Mouse (Mus musculus) frontal cortex, postnatal 36 days (tissue): ENCODE measurements around the gene Sec14l2.
A peak's percentile ranks its signal among the peaks of the same experiment; 100 is the strongest.

Experiments used
- DNase-seq, 2 experiments: peaks; one replicate each; pipeline ENCODE4 v3.0.0; 2022; ENCODE audit warnings: low spot score in 2 of 2

The Sec14l2 gene

GRCm38 (mm10) chr11:4098816-4099215 is 24.4 kb downstream of the Sec14l2 start:
- DNase-seq = no peak

- DNase-seq = no peak
Observed at GRCm38 (mm10) chr11:4098120-4098519, 25.1 kb downstream of the Sec14l2 start.

- DNase-seq = no peak
Observed at GRCm38 (mm10) chr11:4097091-4097621, 26.1 kb downstream of the Sec14l2 start.

DNA sequence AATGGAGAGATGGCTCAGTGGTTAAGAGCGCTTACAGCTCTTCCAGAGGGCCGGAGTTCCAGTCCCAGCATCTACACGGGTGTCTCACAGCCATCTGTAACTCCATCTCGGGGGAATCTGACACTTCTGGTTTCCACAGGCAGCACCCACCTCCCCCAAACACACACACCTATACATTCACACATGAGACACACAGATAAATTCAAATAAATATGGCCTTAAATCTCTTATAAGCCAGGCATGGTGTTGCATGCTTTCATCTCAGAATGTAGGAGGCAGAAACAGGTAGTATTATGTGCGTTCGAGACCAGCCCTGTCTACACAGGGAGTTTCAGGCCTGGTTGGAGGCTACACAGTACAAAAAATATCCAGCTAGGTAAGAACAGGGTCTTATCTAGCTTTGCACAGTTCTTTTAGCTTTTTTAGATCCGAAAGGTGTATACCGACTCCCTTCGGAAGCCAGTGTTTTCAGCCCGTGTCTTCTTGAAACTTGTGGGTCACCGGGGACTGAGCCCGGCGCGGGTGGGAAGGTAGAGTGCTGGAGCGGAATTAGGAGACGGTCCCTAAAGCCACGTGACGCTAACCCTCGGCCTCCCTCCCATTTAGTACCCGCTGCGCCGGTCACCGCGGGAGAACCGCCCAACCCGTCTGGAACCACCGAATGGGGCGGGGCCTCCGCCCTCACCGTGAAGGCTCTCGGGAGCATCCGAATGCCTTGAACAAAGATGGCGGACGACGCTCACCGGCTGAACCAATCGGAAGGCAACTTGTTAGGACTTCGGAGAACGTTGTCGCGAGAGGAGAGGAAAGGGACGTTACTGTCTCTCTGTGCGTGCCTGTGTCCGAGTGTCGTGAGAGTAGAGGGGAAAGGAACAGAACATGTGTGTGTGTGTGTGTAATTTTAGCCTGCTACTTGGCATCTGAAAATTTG is 26.9 kb downstream of the Sec14l2 start:
- peak; percentile 98 for DNase-seq

DNA sequence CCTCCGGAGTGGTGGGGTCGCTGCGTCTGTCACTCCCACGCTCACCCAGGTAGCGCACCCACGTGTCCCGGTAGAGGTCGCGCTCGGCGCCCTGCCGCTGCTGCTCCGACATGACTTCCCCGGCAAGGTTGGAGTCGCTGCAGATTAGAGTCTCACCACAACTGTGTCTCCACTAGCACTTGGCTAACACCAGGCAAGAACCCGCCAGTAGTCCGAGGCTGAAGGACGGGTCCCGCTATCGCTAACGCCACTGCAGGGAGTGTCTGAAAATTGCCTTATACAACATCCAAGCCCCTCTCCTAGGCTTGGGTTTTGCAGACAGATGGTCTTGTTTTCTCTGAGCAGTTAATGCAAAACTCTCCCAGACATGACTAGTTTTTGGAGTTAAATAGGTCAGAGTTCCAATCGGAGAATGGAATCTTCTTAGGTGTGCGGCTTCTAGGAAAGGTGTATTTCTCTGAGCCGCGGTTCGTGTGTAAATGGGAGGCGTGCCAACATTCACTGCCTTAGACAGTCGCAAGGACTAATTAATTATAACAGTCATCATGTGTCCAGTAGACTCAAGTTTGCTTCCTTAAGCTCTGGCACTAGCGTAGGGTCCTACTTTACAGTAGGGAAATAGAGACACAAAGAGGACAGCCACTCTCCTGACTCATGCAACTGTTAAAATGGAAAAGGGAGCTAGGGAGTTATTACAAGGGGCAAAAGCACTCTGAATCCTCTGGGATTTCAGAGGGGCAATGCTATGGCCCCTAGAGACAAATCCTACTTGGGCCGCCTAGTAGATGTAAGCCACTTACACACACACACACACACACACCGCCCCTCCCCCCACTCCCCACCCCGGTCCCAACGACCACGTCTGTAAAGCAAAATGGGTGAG is 27.8 kb downstream of the Sec14l2 start, which contains the start of gene Mtfp1:
Gene Mtfp1, minus strand, starts transcription at position 275 of the 883 bp plus-strand sequence.
- DNase-seq = no peak

DNA sequence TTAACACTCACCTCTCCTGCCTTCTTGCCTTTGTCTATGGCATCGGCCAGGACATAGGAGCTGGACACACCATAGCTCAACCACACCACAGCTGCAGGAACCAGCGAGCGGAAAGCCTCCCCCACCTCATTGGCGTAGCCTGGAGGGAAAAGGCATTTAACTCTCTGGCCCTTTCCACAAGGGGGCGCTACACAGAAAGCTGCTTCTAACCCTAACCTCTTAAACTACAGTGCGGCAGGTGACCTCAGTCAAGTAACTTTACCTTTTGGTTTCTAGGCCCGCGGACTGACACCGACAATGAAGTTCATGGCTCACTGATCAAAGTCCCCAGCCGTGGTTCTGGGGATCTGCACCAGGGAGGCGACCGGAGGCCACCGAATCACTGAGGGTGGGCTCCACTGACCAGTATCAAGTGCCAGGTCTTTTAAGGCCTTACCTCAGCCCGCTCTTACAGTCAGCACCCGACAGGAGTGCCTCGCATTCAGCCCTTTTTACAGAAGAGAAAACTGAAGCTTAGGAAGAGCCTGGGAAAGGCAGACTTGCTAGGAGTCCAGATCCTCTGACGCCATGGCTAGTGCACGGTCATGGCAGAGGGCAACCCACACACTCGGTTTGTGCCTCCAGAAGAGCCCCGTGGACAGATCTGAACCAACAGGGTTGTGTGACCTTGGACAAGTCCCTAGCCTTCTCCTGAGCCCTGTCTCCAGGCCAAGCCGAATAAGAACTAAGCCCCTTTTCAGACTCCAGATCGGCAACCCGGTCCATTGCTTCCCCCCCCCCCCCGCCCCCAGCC is 28.6 kb downstream of the Sec14l2 start:
- peak; percentile 78 to 81 for DNase-seq

GRCm38 (mm10) chr11:4093459-4094377 is 29.5 kb downstream of the Sec14l2 start:
- no peak for DNase-seq

DNA sequence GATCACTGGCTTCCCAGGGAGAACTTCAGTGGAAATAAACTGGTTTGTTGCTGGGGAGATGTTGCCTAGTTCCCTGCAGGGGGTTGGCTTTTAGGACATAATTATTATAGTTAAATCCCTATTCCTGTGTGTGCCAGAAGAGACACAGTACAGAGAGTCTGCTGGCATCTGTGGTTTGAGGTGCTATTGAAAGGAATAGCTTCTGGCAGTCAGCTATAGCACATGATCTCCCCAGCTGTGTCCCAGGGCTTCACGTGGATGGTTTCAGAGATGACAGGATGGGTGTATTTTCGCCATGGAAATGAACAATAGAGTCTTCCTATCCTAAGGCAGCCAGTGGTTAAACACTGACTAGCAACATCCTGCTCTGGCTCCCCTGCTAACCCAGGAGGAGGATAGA is 35.9 kb downstream of the Sec14l2 start:
- DNase-seq = peak in 1 of 2 experiments; percentile 58

DNA sequence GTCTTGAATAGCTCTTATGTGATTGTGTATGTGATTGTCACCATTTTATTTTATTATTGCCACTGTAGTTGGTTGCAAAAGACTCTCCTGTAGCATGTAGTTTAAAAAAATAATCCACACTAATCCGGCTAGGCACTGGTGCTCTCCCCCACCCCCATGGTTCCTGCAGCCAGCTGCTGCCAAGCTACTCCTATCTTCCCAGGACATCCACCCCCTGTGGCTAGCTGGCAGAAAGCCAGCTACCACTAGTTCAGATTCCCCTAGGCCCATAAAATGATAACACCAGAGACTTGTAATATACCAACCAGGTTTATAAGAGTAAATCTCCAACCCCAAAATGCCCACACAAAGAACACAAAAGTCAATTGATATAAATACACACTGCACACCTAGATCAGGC is 37.0 kb downstream of the Sec14l2 start:
- no peak for DNase-seq

GRCm38 (mm10) chr11:4083316-4084078 is 39.7 kb downstream of the Sec14l2 start:
- DNase-seq = peak in 1 of 2 experiments; percentile 83

DNA sequence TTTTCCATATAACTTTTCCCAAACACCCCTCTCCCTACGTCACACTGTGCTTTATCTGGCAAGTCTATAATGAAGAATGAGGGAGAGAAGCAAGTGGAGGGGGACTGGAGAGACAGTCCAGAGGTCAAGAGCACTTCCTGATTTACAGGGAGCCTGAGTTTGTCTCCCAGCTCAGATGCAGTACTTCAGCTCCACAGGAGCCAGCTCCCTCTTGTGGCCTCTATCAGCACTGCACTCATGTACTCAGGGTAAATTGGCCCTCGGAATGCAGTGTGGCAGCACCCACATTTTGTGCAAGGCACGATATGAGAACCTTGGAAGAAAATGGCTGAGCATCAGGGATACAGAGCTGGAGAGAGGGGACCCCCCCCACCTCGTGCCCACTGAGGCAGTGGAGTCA is 43.0 kb downstream of the Sec14l2 start:
- peak in 1 of 2 experiments; percentile 83 for DNase-seq

GRCm38 (mm10) chr11:4078267-4078933 is 44.8 kb downstream of the Sec14l2 start:
- DNase-seq = no peak

GRCm38 (mm10) chr11:4076633-4077032 is 46.6 kb downstream of the Sec14l2 start:
- no peak for DNase-seq

- DNase-seq = no peak
Observed at GRCm38 (mm10) chr11:4069664-4070063, 53.6 kb downstream of the Sec14l2 start.

DNA sequence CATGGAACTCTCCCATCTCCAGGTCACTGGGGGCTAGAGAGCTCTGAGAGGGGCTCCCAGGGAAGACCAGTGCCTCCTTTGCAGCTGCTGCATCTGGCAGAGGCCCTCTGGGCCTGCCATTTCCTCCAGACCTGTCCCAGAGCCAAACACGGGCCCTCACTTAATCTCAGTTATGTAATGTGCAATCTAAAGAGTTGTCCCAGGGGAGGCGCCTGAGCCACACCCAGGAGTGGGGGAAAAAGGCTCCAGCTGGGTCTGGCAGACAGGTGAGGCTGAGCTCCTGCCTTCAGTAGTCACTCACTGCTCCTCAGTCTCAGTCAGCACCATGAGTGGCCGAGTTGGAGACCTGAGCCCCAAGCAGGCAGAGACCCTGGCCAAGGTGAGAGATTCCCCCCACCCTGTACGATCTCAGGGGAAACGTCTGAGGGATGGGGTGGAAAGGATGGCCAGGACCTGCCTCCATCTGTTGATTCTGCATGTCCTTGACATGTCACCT is 58.5 kb downstream of the Sec14l2 start, which contains the start of gene Sec14l3:
Gene Sec14l3, plus strand, starts transcription at position 215 of the 496 bp plus-strand sequence.
- DNase-seq = no peak

DNA sequence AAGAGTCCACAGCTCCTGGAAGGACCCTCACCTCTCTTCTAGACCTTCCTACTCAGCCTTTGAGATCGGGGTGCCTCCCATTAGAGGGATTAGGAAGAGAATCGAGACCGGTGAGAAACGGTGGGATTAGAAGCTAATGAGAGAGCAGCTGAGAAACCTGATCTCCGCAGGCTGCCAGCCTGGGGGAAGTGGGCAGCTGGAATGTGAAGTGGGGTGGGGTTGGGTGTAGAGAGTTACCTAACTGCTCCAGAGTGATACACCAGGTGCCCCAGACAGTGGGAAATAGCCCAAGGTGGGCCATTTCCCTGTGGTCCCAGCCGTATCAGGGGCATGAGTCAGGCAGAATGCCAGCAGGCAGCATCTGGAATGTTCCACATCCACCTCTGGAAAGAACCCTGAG is 60.2 kb downstream of the Sec14l2 start:
- no peak for DNase-seq

GRCm38 (mm10) chr11:4062523-4062922 is 60.7 kb downstream of the Sec14l2 start:
- DNase-seq = no peak

DNA sequence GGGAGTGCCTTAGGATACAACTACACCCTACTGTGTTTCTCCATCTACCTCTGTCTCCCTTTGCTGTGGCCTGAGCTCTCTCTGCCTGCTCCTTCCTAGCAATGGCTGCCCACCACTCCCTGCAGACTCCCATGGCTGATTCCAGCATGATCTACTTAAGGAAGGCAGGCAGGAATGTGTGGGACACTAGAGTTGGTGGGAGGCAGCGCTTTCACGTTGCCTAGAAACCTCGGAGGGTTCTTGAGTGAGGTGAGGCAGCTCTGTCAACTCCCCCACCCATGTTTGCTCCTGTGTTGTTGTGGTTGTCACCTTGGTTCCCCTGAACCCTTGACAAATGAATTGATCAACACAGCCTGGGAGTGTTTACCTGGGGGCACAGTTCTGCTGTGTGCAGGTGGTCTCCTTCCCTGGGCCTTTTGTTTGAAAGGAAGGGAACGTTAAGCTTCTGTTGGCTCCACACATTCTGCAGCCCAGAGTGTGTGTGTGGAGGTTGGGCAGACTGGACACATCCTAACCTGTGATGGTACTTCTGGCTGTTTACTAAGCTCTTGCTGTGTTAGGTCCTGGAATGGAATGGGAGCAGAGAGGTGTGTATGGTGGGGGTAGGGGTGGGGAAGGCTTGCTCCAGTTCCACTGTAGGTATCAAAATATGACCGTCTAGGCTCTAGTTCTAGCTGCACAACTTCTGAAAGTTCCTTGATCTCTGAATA is 62.2 kb downstream of the Sec14l2 start:
- DNase-seq = peak; percentile 25 to 31
